Mouse (Mus musculus) regulatory T cell (primary cell): ENCODE data around the gene Slc51a.

Experiments used
- in situ Hi-C: fragments of 300-600 bp; cut with MboI, MseI; formaldehyde crosslinking; loops from one replicate; pipeline ENCODE4 v1.15.1; 2025; ENCODE audit warnings: high pct_unique_total_duplicates

Gene Slc51a

DNA sequence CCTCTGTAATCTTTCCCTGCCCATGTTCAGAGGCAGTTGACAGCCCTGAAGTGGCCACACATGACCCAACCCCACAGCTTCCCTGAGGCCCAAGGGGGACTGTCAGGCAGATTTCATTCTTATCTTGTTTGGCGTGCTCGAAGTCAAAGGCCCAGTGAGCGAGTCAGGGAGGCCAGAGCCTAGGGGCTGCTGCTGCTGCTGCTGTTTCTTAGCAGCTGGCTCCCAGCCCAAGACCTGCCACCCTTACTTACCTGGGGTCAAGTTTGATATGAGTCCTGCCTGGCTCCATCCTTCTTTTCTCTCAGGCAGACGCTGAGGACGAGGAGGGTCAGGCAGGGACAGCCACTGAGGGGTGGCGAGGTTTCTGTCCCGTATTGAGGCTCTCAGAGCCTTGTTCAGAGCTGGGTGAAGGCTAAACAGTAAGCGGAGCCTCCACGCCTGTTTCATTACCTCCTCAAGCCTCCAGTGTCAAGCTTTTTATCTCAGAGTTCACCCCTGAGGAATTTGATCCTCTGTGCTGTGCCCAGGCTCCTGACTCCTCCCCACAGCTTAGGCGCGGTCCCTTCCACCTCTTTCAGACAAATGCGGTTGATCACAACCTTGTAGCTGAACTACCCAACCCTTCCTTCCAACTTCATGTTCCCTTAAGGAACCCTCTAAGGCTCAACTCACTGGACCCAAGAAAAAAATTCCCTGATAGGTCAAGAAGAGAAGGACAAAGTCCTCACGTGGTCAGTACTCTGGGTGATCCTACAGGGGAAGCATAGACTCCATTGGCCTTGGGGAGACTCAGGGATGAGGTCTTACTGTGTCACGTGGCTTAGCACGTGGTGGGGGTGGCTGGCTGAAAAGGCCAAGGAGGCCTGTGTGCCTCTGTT is at the start of gene Slc51a:
Slc51a (minus strand) TSS at position 646 of the 878 bp plus-strand sequence.
- in situ Hi-C loops, result no loop called here

DNA sequence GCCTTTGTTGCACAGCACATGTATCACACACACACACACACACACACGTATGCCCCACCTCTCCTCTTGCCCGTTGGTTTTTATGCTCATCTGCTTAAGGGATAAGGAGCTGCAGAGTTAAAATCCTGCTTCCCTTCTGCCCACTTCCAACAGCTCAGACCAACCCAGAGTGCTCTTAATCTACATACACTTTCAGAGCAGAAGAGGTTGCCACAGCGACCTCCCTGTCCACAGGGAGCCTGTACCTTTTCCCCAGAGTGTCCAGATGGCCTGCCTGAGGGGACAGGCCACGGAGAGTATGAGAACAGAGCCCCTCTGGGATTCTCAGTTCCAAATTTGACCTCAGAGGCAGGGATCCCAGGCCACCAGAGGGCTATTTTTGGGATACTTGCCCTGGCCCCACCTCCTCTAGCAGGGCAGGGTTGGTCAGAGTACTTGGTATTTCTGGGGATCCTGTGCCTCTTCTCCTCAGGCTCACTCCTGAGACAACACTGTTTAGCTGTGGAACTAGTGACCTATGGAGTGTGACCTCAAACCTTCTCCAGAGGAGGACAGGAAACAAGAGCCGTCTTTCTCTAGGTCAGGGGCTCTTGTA is 47.6 kb upstream of the Slc51a start:
- in situ Hi-C loops, result no loop called here

DNA sequence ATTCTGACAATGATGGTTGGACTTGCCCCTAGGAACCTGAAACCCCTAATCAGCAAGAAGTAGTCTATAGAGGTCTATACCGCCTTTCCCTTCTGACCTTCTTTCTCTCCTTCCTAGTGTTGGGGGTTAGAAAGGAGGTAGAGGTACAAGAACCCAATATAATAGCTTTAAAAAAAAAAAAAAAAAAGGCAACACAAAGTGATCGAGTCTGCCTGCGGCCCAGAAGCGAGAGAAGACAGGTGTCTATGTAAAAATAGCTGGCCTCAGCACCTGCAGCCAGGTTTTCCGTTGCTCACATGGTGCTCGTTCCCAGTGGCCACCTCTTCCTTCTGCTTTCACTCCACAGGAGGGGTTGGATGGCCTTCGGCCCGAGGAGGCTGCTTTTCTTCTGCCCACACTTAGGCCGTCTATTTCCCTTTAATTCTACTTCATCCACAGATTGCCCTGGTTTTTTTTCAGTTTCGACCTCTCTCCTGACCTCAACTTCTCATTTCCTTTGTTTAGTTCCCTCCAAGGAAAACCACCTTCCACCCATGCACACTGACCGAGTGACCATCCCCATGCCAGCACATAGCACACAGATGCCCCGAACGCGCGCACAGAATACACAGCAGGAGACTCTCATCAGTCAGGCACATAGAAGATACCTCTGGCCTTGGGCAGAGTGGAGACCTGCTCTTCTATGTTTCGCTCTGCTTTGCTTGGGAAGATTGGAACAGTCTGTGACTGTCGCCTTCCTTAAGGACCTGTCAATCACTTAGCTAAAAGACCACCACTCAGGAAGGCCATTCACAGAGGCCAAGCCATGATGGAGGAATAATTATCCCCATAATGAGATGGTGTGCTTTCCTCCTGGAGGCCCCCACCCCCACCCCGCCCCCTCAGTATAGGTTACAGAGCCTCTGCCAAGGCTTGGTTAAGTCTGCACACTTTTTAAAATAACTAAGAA is 45.5 kb upstream of the Slc51a start:
- in situ Hi-C loops, result no loop called here

DNA sequence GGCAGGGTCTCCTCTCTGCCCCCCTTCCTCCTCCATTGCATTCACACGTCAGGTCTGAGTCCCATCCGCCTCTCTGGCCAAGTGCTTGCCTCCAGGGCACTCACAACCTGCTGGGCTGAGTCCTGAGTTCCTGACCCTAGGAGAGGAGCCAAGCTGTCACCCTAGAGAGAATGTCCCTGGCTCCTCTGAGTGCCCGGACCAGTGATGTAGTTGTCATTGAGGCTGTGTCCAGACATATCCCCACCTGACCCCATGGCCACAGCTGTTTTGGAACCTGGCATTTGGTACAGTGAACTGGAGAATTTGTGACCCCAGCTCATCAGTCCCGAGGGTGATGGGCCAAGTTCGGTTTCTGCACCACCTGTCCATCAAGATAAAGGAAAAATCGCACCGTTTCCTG is 39.2 kb upstream of the Slc51a start:
- in situ Hi-C loops, result no loop called here

DNA sequence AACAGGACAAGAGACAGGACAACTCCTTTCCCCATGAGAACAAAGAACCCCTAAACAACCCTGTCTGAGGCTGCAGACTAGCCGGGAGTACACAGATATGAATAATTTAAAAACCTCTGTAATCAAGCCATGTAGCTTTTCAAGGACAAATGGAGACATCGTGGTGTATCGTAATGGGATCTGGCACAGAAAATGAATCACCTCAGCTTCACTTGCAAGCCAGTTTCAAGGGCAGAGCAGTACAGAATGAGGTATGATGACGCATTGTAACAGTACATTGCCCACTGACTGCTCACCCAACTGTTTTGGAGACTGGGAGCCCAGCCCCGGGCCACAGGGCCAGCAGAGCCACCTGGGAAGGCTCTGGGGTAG is 36.6 kb upstream of the Slc51a start:
- in situ Hi-C loops, result no loop called here

DNA sequence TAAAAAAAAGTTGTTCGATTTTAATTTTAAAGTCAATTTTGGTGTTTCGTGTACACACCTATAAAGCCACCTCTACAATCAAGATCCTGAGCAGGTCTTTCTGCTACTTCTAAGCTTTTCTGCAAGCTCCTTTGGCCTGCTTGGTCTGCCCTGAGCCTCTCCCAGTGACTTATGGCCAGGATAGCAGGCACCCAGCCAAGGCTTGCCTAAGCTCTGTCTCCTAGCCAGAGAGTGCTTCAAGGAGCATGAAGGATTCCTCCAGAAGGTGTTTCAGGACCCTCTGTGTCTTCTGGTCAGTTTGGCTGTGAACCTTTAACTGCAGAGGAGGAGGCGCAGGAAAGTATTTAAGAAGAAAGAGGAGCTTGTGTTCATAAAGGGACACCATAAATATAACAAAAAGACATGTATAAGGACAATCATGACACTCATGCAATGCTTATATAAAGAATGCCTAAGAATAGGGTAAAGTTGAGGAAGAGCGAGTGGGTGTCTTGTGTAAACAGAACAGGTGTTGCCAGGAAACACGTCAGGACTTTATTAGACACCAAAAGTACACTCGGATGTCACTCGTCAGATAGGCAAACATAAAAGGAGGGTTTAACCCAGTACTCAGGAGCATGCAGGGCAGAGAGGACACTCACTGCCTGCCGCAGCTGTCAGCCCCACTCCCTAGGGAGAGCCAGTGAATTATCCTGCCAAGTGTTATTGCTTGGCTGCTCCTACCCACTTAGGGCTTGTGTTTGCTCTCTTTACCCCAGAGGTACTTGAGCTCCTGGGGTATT is 36.0 kb upstream of the Slc51a start:
- in situ Hi-C loops, result no loop called here

DNA sequence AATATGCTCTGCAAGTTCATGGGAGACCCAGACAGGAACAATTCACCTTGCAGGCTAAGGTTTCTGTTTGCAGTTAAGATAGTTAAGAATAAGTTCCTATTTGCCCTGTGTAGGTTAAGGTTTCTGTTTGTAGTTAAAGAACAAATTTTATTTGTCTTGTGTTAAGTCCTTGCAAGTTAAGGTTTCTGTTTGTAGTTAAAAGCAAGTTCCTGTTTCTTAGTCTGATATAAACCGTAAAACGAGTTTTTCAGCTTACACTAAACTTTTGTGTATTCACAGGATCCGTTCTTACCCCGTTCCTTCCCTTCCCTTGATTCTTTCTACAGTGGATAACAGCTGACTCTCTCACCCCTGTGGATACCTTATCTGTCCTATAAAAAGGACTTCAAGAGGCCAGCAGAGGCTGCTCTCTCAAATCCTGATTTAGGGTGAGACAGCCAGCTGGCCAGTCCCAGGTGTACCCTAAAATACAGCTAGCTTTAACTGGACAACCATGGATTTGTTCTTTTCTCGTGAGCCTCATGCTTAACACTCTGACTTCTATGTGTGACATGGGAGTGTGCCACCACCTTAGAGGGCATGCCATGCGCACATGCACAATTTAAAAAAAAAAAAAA is 35.0 kb upstream of the Slc51a start:
- in situ Hi-C loops, result no loop called here

DNA sequence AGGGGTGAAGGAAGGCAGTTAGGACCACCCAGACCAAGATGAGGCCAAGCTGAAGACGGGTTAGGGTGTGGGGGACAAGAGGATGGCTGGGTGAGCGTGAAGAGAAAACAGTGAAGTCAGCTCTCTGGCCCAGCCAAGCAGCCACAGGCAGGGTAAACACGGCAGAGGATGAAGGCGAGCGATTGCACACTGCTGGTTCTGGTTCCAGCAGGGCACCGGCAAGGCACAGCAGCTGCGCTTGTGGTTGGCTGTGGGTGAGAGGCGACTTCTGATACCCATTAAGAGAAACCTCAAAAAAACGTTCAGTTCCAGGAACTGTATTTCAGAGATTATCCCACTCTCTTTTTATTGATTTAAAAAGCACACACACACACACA is 32.7 kb upstream of the Slc51a start:
- in situ Hi-C loops, result no loop called here

DNA sequence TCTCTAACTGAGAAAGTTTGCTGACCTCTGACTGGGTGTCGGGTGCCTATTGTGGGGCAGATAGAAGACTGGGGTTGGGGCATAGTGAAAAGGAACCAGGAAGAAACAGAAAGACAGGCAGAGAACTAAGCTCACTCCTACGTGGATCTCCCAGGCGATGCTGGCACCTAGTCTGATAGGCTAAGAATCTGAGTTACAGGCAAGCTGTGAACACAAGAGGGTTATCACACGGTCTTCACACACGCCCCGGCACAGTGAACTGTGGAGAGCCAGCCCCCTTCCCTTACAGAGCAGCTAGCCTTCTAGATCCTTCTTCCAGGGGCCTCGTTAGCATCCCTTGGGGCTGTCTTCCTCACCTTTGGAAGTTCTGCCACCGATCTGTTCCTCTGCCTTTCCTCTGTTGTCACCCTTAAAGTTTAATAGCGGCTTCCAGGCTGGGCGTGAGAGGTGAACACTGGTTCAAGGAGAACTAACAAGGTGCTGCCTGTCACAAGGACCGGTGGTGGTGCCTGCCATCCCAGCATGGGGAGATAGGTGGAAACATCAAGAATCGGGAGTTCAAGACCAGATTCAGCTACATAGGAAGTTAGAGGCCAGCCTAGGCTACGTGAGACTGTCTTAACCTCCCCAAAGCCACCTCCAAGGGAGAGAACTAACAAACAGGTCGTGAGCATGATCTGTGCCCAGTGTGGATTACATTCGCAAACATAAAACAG is 32.1 kb upstream of the Slc51a start:
- in situ Hi-C loops, result no loop called here

DNA sequence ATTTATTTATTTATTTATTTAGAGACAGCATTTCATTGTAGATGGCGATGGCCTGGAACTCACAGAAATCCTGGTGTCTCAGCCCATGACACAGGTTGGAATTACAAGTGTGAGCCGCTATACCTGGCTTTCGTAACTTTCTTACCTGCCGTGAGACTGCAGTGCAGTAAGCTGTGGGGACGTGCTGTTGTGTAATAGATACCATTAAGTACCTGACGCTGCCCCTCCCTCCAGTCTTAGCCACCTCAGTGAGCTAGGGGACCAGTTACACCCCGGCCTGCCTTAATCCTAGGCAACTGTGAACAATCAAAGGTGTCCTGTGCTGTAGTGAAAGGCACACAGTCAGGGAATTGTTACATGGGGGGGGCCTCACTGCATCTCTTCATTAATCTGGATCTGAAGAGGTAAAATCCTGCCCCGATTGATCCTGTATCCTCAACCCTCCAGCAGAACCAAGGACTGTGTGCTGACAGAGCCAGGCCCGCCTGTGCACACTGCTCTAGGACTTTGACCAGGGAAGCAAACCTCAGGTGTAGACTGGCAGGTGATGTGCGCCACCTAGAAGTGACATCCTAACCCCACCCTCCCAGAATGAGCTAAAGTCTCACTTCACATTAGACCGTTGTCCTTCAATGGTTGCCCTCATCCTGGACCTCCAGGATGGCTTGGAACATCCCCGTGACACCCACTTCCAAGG is 30.3 kb upstream of the Slc51a start:
- in situ Hi-C loops, result no loop called here

DNA sequence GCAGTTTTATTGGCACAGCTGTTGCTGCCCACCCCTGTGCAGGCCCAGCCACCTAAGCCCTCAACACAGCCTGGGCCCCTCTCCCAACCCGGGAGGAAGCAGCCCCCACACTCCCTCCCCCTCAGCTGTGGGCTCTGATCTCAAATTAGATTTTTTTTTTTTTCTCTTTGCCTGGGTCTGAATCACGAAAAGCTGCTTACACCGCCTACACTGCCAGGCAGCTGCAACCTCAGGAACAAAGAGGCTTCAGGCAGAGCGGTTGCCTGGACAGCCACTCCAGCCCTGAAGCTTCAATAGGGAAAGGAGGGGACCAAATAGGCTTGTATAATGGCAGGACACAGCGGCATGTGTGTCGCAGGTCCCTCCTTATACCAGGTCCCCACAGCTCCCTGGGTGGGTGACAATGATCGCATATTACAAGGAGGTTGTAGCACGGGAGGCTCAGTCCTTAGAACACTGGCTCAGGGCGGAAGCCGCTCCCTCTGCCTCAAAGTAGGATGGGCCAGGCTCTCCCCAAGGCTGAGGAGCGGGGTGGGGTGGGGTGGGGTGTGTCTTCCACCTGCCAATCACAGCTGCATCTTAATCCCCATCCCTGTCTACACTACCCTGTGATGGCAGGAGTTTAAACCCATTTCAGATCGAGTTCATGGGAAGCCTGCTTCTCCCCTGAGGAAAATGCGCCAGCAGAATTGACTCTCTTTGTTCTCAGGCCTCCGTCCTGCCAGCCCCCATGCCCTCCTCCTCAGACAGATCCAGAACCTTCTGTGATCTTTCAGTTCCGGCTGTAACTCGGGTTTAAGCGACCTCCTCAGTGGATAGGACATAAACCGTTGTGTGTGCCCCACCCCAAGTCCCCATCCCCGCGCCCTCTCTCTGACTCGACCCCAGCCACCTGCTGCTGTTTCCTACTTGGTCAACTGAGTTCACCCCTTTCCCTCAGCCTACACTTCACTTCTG is 28.6 kb upstream of the Slc51a start:
- in situ Hi-C loops, result no loop called here

DNA sequence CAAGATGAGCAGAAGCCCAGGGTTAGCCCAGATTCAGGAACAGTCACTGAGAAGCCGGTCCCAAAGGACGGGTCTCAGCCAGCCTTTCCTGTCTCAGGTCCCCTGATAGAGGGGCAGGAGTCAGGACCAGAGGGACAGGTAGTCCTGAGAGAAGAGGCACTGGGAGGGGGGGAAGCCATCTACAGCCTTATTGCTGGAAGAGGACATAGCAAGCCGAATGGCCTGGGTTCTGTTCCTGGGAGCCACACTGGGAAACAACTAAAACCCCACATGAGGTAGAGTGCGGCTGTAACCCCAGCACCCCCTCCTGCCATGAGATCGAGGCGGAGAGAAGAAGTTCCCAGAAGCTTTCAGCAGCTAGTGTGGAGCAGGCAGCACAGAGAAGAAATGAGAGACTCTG is 26.3 kb upstream of the Slc51a start:
- in situ Hi-C loops, result loop anchor here (5.0 kb wide), 2 partner anchors 82 to 93 kb away; partner anchors contain the start of genes Pcyt1a and Tfrc

DNA sequence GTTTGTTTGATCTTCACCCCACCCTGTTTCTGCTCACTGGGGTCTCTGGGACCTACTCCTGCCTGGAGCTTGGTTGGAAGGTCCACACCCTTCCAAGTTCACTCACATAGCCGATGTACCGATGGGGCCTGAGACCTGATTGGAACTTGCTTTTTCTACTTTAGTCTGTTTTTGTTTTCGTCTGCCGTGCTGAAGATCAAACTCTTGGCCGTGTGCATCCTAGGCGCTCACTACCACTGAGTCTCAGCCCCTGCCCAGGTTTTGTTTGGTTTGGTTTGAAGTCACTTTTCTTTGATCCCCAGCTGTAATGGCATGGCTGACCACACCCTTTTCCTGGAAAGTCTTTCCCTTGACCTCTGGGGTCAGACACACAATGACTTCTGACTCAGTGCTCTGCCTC is 25.7 kb upstream of the Slc51a start:
- in situ Hi-C loops, result loop anchor here (5.0 kb wide), 2 partner anchors 81 to 94 kb away; partner anchors contain the start of genes Pcyt1a and Tfrc

DNA sequence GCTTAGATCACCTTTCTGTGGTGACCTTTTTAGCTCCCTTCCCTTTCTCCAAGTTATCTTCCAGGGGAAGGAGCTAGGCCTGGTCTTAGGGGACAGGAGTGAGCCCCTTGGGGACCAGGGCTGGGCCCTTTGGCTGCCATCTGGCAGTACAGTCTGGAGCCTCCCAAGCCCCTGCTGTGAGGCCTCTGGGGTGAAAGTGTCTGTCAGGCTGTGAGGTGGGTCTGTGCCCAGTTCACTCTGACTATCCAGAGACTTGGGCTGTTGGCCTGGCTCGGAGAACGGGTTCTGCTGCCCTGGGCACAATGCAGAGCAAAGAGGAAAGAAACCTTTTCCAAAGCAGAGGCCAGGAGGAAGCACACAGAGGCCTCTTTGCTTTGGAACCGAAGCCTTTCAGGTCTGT is 25.2 kb upstream of the Slc51a start:
- in situ Hi-C loops, result loop anchor here (5.0 kb wide), 2 partner anchors 81 to 94 kb away; partner anchors contain the start of genes Pcyt1a and Tfrc

DNA sequence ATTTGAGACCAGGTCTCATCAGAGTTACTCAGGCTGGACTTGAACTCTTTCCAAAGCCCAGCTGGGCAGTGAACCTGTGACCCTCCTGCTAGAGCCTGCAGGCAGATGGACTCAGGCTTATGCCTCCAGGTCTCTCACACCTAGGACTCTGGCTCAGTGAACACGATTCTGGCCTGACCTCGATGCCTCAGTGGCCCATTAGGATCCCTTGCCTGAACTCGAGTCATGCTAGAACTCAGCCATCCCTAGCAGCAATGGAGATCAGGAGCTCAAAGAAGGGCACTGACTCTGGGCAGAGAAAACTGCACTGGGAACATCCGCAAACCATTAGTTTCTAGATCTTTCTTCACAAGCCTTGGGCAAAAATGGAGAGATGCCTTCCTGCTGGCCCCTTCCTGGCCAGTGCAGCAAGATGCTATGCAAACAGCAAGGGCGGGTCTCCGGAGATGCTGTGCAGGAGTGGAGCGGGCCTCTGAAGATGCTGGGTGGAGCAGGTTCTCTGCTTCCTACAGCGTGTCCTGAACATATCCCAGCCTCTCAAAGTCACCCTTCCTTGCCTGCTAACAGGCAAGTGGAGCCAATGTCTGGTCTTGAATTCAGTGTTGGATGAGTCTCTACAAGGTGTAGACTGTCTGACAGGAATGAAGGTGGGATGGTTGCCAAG is 24.3 kb upstream of the Slc51a start:
- in situ Hi-C loops, result loop anchor here (5.0 kb wide), 2 partner anchors 80 to 95 kb away; partner anchors contain the start of genes Pcyt1a and Tfrc

DNA sequence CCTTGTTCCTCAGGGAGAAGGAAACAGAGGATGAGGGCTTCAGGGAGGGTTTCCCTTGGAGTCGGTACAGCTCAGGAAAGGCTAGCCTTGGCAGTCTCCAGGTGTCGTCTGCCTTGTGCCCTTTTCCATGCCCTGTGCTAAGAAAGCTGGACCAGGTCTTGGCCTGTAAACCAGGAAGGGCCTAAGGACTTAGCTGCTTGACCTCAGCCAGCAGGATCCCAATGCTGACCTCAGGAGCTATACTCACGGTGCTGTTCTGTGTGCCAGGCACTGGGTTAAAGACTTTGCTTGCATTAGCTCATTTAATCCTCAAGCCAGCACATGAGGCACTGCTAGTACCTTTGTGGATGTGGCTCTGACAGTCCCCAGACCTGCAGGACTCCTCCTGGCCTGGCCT is 23.7 kb upstream of the Slc51a start:
- in situ Hi-C loops, result loop anchor here (5.0 kb wide), 2 partner anchors 79 to 96 kb away; partner anchors contain the start of genes Pcyt1a and Tfrc
